Mouse (Mus musculus): ENCODE data around the gene Crygd. TPM values are rescaled to one million over a fixed set of nuclear protein-coding genes. Genes with fewer than 3 reads are reported as not detected.
"Not testable (repeated sequence)": the region's sequence is repeated elsewhere in the genome, so short reads cannot be mapped to it uniquely, and the experiment has no call there.

Crygd gene
- polyA plus RNA-seq, 1 experiment from 2014 or later = not detected

- 28% methylated on average over 7 of the region's 7 CpGs for WGBS
- H3K4me2 ChIP-seq = peak within 1 kb of the TSS; percentile 20
- no peak within 1 kb of the TSS for H3K4me3 ChIP-seq (replicated peaks)
- no peak within 1 kb of the TSS for H3K9ac ChIP-seq (replicated peaks)
- no peaks in the 10 kb centered on the region for H3K27me3 ChIP-seq (replicated peaks)
- peaks cover 4% of the 10 kb centered on the region; the same call in 1 of the 2 replicates for H3K4me1 ChIP-seq
- no peaks in the 10 kb centered on the region for H3K9me3 ChIP-seq (replicated peaks)
- H3K27ac ChIP-seq (replicated peaks) = no peak within 1 kb of the TSS
- H3K36me3 ChIP-seq = no peaks in the 10 kb centered on the region
- no peak for ATAC-seq (ENCODE audit: low FRiP score)
Measured at GRCm38 (mm10) chr1:65082188-65082587, 18.9 kb upstream of the Crygd start, which contains the start of gene Crygb. TSS of gene Crygb (minus strand) at chr1:65082288.

DNA sequence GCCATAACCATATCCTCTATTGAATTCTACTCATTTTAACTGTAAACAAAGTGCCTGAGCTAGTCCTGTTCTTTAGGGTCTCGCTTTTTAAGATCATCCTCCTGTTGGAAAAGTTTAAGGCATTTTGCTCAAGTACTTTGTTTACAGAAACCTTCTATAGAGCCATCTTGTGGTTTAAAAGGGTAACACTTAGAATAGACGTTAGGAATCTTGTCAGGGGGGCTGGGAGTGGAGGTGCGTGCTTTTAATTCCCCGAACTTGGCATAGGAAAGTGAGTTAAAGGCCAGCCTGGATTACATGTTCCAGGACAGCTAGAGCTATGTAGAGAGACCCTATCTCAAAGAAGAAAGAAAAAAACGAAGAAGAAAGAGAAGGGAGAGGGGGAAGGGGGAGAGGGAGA, 12.4 kb upstream of the Crygd start:
- H3K27ac ChIP-seq (replicated peaks) = no peak overlapping the region
- no peaks in the 10 kb centered on the region for H3K27me3 ChIP-seq (replicated peaks)
- no peaks in the 10 kb centered on the region for H3K4me1 ChIP-seq
- WGBS = 28% methylated on average over 5 of the region's 5 CpGs
- H3K9ac ChIP-seq (replicated peaks) = no peak overlapping the region
- no peak for ATAC-seq (ENCODE audit: low FRiP score)
- no peak overlapping the region for H3K4me3 ChIP-seq (replicated peaks)
- no peaks in the 10 kb centered on the region for H3K36me3 ChIP-seq
- no peaks in the 10 kb centered on the region for H3K9me3 ChIP-seq (replicated peaks)
- no peak overlapping the region for H3K4me2 ChIP-seq

DNA sequence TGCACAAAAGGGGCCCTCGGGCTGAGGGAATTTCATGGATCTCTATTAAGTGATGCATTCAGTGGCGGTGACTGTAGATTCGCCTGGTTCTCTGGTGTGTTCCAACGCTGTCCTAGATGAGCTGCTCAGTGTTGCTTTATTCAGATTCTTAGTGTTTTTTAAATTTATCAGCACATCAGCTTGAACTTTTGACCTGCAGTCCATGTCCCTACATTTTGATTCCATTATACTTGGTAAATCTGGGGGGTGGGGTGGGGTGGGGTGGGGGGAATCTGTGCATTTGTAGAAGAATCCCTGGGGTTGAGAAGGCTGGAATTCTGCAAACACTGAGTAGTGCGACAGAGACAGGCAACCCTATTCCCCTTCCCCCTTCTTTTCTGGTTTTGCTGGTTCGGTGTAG, 10.3 kb upstream of the Crygd start, which contains the start of gene Crygc:
Gene Crygc, minus strand, starts transcription at position 101 of the 400 bp plus-strand sequence.
- Histone ChIP-seq H3K27me3 (replicated peaks) (no peaks in the 10 kb centered on the region), H3K27ac (replicated peaks) (no peak within 1 kb of the TSS), H3K9ac (replicated peaks) (no peak within 1 kb of the TSS), H3K4me3 (replicated peaks) (no peak within 1 kb of the TSS), H3K4me2 (no peak within 1 kb of the TSS), H3K4me1 (no peaks in the 10 kb centered on the region), H3K36me3 (no peaks in the 10 kb centered on the region), H3K9me3 (replicated peaks) (no peaks in the 10 kb centered on the region)
- 67% methylated on average over 6 of the region's 6 CpGs for WGBS
- no peak for ATAC-seq (ENCODE audit: low FRiP score)

GRCm38 (mm10) chr1:65067842-65068241, 4.6 kb upstream of the Crygd start:
- Histone ChIP-seq H3K4me1 (no peaks in the 10 kb centered on the region), H3K9me3 (replicated peaks) (no peaks in the 10 kb centered on the region), H3K36me3 (no peaks in the 10 kb centered on the region), H3K27me3 (replicated peaks) (no peaks in the 10 kb centered on the region), H3K4me3 (replicated peaks) (no peak overlapping the region), H3K4me2 (no peak overlapping the region), H3K27ac (replicated peaks) (no peak overlapping the region), H3K9ac (replicated peaks) (no peak overlapping the region)
- ATAC-seq (ENCODE audit: low FRiP score) = no peak

- Histone ChIP-seq H3K9ac (replicated peaks) (no peak overlapping the region), H3K27me3 (replicated peaks) (no peaks in the 10 kb centered on the region), H3K9me3 (replicated peaks) (no peaks in the 10 kb centered on the region), H3K36me3 (no peaks in the 10 kb centered on the region), H3K4me2 (no peak overlapping the region), H3K27ac (replicated peaks) (no peak overlapping the region), H3K4me1 (no peaks in the 10 kb centered on the region), H3K4me3 (replicated peaks) (no peak overlapping the region)
- no peak for ATAC-seq (ENCODE audit: low FRiP score)
- WGBS = 71% methylated on average over 15 of the region's 15 CpGs
Measured at GRCm38 (mm10) chr1:65064201-65064600, 949 bp upstream of the Crygd start.

- 42% methylated on average over 2 of the region's 2 CpGs for WGBS
- no peak overlapping the region for H3K4me2 ChIP-seq
Measured at GRCm38 (mm10) chr1:65052140-65052539, 11.1 kb downstream of the Crygd start.

DNA sequence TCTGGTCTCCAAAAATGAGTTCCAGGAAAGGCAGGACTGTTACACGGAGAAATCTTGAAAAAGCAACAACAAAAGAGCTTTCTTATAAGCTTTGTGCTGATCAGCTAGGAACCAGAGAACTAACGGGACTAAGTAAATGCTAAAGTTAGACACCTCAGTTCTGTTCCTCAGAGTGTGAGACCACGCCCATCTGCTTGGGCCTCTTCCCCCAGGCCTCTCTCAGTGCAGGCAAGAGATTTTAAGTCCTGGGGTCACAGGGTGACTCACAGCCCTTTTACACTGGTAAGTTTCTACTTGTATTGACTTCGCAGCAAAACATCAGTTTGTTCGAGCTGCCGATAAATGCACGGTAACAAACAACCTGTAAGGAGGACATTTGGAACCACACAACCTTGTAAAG, 11.6 kb downstream of the Crygd start:
- H3K9ac ChIP-seq (replicated peaks) = no peak overlapping the region
- ATAC-seq (ENCODE audit: low FRiP score) = no peak
- H3K4me2 ChIP-seq = no peak overlapping the region
- H3K9me3 ChIP-seq (replicated peaks) = 0 out of 2 replicates have a peak, but pooled peaks cover 2% of the 10 kb centered on the region
- H3K4me3 ChIP-seq (replicated peaks) = no peak overlapping the region
- no peak overlapping the region for H3K27ac ChIP-seq (replicated peaks)
- H3K4me1 ChIP-seq = no peaks in the 10 kb centered on the region
- no peaks in the 10 kb centered on the region for H3K36me3 ChIP-seq
- H3K27me3 ChIP-seq (replicated peaks) = no peaks in the 10 kb centered on the region
- 69% methylated on average over 7 of the region's 7 CpGs for WGBS

More at GRCm38 (mm10) chr1:65052140-65052539, 11.1 kb downstream of the Crygd start:
- Histone ChIP-seq H3K27ac (replicated peaks) (no peak overlapping the region), H3K36me3 (no peaks in the 10 kb centered on the region), H3K9ac (replicated peaks) (no peak overlapping the region), H3K4me3 (replicated peaks) (no peak overlapping the region), H3K27me3 (replicated peaks) (no peaks in the 10 kb centered on the region), H3K4me1 (no peaks in the 10 kb centered on the region), H3K9me3 (replicated peaks) (0 out of 2 replicates have a peak, but pooled peaks cover 2% of the 10 kb centered on the region)
- no peak for ATAC-seq (ENCODE audit: low FRiP score)

DNA sequence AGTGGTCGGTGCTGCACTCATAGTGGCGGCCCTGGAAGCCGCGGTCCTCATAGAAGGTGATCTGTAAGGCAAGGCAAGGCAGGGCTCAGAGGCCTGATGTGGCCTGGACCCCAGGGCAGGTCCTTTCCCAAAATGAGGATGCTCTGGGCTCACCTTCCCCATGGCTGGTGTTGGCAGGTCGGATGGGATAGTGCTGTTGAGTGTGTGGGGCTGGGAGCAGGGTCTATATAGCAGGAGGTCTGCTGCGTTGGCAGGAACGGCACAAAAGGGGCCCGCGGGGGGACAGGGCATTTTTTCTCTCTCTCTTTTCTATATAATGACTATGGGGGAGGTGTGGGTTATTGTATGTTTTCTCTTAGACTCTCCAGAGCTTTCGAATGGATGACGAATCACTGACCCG, 12.3 kb downstream of the Crygd start, which contains the start of gene Cryge:
Gene Cryge, minus strand, starts transcription at position 198 of the 400 bp plus-strand sequence.
- not testable (repeated sequence) for H3K9me3 ChIP-seq (replicated peaks); H3K4me1 ChIP-seq; H3K9ac ChIP-seq (replicated peaks); H3K36me3 ChIP-seq; ATAC-seq (ENCODE audit: low FRiP score); H3K27ac ChIP-seq (replicated peaks); H3K4me3 ChIP-seq (replicated peaks); H3K4me2 ChIP-seq; H3K27me3 ChIP-seq (replicated peaks)
- WGBS = 50% methylated on average over 12 of the region's 12 CpGs

DNA sequence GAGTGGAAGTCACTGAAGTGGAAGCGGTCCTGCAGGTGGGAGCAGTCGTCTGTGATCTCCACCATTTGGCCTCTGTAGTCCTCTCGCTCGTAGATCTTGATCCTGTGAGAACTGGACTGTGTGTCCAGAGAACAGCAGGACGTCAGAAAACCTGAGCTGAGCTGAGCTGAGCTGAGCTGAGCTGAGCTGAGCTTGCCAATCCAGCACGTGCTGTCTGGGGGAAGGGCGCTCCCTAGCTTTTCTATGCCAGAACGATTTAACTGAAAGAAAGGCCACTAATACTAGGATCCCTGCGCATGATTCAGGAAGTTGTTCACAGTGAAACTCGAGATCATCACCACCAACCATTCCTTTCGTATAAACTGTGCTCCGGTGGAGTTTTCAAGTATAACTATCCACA, 14.5 kb downstream of the Crygd start:
- H3K4me2 ChIP-seq = no peak overlapping the region
- WGBS = 70% methylated on average over 12 of the region's 12 CpGs

DNA sequence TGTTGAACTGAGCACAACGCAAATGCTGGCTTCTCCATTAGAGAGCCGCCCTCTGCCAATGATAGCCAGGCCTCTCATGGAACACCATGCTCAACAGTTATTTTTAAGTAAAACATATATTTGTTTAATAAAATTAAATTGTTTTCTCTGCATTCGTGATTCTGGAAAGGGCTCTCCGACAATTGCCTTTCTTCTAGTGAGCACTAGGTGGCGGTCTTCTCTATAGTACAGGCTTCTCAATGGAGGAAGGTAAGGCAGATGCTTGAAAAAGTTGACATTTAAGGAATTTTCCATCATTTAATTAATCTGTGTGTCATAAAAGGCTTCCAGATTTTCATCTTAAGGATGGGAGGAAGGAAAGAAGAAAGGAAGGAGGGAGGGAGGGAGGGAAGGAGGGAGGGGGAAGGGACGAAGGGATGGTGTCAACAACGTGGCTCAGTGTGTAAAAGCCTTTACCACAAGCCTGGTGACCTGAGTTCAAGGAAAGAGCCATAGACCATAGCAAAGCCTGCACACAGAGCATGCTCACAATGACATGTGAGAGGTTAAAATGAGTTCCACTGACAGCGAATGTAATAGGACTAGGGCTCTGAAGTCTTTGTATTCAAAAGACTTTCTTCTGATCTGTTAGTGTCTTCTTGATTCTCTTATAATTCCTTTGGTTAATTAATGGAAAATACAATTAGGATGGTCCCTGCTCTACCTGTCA, 16.7 kb downstream of the Crygd start:
- Histone ChIP-seq H3K27ac (replicated peaks) (no peak overlapping the region), H3K4me1 (no peaks in the 10 kb centered on the region), H3K27me3 (replicated peaks) (no peaks in the 10 kb centered on the region), H3K36me3 (no peaks in the 10 kb centered on the region), H3K9ac (replicated peaks) (no peak overlapping the region), H3K4me2 (peak overlapping the region; percentile 35; the same call in 1 of the 2 replicates), H3K4me3 (replicated peaks) (no peak overlapping the region), H3K9me3 (replicated peaks) (no peaks in the 10 kb centered on the region)
- no peak for ATAC-seq (ENCODE audit: low FRiP score)
- WGBS = 40% methylated on average over 8 of the region's 8 CpGs

More for the DNA sequence above, 14.5 kb downstream of the Crygd start:
- Histone ChIP-seq H3K36me3 (no peaks in the 10 kb centered on the region), H3K27me3 (replicated peaks) (no peaks in the 10 kb centered on the region), H3K4me1 (no peaks in the 10 kb centered on the region), H3K27ac (replicated peaks) (no peak overlapping the region), H3K4me3 (replicated peaks) (no peak overlapping the region), H3K9ac (replicated peaks) (no peak overlapping the region), H3K9me3 (replicated peaks) (0 out of 2 replicates have a peak, but pooled peaks cover 2% of the 10 kb centered on the region)
- ATAC-seq (ENCODE audit: low FRiP score) = no peak

- ATAC-seq (ENCODE audit: low FRiP score) = no peak
- no peak overlapping the region for H3K27ac ChIP-seq (replicated peaks)
- no peaks in the 10 kb centered on the region for H3K27me3 ChIP-seq (replicated peaks)
- 84% methylated on average over 2 of the region's 2 CpGs for WGBS
- H3K36me3 ChIP-seq = no peaks in the 10 kb centered on the region
- no peaks in the 10 kb centered on the region for H3K9me3 ChIP-seq (replicated peaks)
- H3K4me3 ChIP-seq (replicated peaks) = no peak overlapping the region
- no peak overlapping the region for H3K4me2 ChIP-seq
- H3K9ac ChIP-seq (replicated peaks) = no peak overlapping the region
- no peaks in the 10 kb centered on the region for H3K4me1 ChIP-seq
Measured at GRCm38 (mm10) chr1:65043433-65043832, 19.8 kb downstream of the Crygd start.

GRCm38 (mm10) chr1:65041837-65042236, 21.4 kb downstream of the Crygd start:
- H3K4me3 ChIP-seq (replicated peaks) = no peak overlapping the region
- no peaks in the 10 kb centered on the region for H3K9me3 ChIP-seq (replicated peaks)
- no peaks in the 10 kb centered on the region for H3K27me3 ChIP-seq (replicated peaks)
- 96% methylated on average over 3 of the region's 3 CpGs for WGBS
- no peak for ATAC-seq (ENCODE audit: low FRiP score)
- no peak overlapping the region for H3K9ac ChIP-seq (replicated peaks)
- no peaks in the 10 kb centered on the region for H3K36me3 ChIP-seq
- no peaks in the 10 kb centered on the region for H3K4me1 ChIP-seq
- no peak overlapping the region for H3K27ac ChIP-seq (replicated peaks)
- no peak overlapping the region for H3K4me2 ChIP-seq
